Mouse (Mus musculus) forelimb bud, embryonic 11.5 days (tissue): Measurements from ENCODE around the gene Drc7.

Source experiments
- DNase-seq: peaks from one replicate; pipeline ENCODE4 v3.0.0-alpha.2; 2012; ENCODE audit warnings: low read depth, low spot score

Gene Drc7

DNA sequence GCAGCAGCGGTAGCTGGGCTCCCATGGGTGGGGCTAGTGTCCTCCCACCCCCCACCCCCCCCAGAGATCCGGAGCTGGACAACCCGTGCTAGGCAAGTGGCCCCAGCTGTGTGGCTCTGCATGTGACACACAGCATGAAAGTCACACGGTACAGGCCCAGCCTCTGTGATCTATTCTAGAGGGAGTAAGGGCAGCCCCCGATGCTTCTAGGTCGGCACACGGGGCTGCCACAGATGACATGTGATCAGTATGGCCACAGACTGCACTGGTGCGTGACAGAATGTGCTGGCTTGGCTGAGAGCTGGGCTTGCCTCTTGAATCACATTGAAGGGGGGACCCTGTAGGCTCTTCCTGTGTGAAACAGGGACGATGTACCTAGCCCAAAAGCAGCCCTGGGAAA lies 72.8 kb downstream of the Drc7 start:
- DNase-seq: no peak
